Mouse (Mus musculus) heart, postnatal 0 days (tissue): ENCODE results near the gene Frmd8.

Source experiments
- CTCF ChIP-seq: IDR thresholded peaks from 2 replicates; pipeline ENCODE4 v1.5.1; 2016; ENCODE audit warnings: antibody characterized with exemption, control low read depth, low read depth
- EP300 ChIP-seq: IDR thresholded peaks from 2 replicates; pipeline ENCODE4 v1.6.1; 2016; ENCODE audit warnings: antibody characterized with exemption, low read depth

- TF ChIP-seq CTCF, result no peak
- peak; percentile 90 for TF ChIP-seq EP300
Measured at GRCm38 (mm10) chr19:5810103-5810839, 64.8 kb downstream of the Frmd8 start.
